Mouse (Mus musculus) gastrocnemius, adult 18-20 months (tissue): Measurements from ENCODE around the gene Ccdc182. TPM values are rescaled to one million over a fixed set of nuclear protein-coding genes. Genes with fewer than 3 reads are reported as not detected.

Experiments
- DNase-seq: peaks from one replicate; pipeline ENCODE4 v3.0.0; 2021; ENCODE audit warnings: low spot score
- total RNA-seq, 2 experiments: library from RNA; stranded (reverse); gene quantifications; 2 replicates each; pipeline ENCODE4 v1.2.3; 2021

Ccdc182 gene
- total RNA-seq, 2 experiments from 2014 or later, result not detected

- peak; percentile 67 for DNase-seq
These were observed 33.2 kb downstream of the Ccdc182 start for GRCm38 (mm10) chr11:88327016-88327415.

- DNase-seq, result no peak
These were observed 35.1 kb downstream of the Ccdc182 start for GRCm38 (mm10) chr11:88328813-88329595.

- DNase-seq, result peak; percentile 29
These were observed 36.9 kb downstream of the Ccdc182 start for GRCm38 (mm10) chr11:88330799-88331198.

- DNase-seq, result no peak
These were observed 37.9 kb downstream of the Ccdc182 start for GRCm38 (mm10) chr11:88331722-88332121.

GRCm38 (mm10) chr11:88332309-88332934, 38.6 kb downstream of the Ccdc182 start:
- DNase-seq, result no peak

- DNase-seq, result no peak
These were observed 41.0 kb downstream of the Ccdc182 start for GRCm38 (mm10) chr11:88334893-88335292.

GRCm38 (mm10) chr11:88337926-88338325, 44.1 kb downstream of the Ccdc182 start:
- DNase-seq, result no peak

Other genes with a start within 250 kb of the Ccdc182 start
- 10 to 100 TPM; 53.7 to 75.2 TPM for gene Srsf1, start 246.7 kb upstream of the Ccdc182 start, total RNA-seq
- 10 to 100 TPM; 84.6 to 89.9 TPM for gene Vezf1, start 225.8 kb upstream of the Ccdc182 start, total RNA-seq
- gene Cuedc1, start 196.0 kb upstream of the Ccdc182 start, total RNA-seq, result 100 to 1,000 TPM in 1 of 2 experiments, 10 to 100 TPM in 1; 95.6 to 121 TPM
- 100 to 1,000 TPM; 147 to 169 TPM for gene Mrps23, start 89.7 kb upstream of the Ccdc182 start, total RNA-seq